Mouse (Mus musculus): ENCODE data around the gene Serpinb6a. TPM values are rescaled to one million over a fixed set of nuclear protein-coding genes. Genes with fewer than 3 reads are reported as not detected.

Serpinb6a gene
- 38.8 and 39.0 TPM in 2 replicates for polyA plus RNA-seq (2015; fragmentation: Nextera tagmentation; extraction: Ambion mirVana)

DNA sequence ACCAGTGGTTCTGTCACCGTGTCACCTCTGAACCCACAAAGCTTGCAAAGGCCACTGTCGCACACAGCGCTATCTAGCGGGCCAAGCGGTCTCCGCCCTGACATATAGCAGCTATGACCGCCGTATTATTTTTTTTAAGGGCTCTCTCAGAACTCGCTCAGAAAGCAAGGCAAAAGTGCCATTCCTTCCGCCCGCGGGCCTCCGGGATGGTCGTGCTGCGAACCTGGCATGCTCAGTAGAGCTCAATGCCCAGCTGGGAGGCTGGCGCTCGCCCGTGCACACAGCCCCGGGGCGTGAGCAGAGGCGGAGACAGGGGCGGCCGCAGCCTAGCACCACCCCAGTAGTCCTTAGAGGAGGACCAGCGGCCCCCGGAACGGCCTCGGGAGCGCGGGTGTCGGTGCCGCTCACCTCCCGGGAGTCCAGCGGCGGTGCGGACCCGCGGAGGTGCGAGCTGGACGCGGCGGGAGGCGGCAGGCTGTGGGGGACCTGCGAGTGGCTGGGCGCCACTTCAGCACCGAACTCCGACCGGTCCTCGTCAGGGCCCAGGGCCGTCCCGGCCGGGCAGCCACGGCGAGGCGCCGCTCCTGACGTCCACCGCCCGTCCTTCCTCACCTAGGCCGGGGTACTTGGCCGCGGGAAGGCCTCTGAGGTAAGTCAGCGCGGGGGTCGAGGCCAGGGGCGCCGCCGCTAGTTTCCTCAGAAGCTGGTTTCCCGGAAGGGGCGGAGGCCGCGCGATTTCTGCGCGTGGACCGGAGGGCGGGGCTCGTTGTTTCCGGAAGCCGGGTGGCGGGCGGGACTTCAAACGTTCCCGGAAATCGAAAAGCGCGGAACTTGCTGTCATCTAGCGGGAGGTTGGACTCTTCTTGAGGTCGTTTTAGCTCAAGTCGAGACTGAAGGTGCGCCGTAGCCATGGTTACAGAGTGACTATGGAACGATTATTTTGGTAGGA is at the start of gene Serpinb6a, which contains the start of gene Ripk1:
Gene Serpinb6a, minus strand, starts transcription at position 737 of the 949 bp plus-strand sequence.
Gene Ripk1, plus strand, starts transcription at position 306 of the 949 bp plus-strand sequence.
- Histone ChIP-seq H3K4me1 (replicated peaks) (peaks cover 14% of the 10 kb centered on the region), H3K4me3 (peak within 1 kb of the TSS; percentile 86), H3K36me3 (no peaks in the 10 kb centered on the region), H3K9ac (peak within 1 kb of the TSS; percentile 88), H3K9me3 (no peaks in the 10 kb centered on the region), H3K27ac (replicated peaks) (peak within 1 kb of the TSS; percentile 91), H3K27me3 (no peaks in the 10 kb centered on the region), H3K4me2 (peak within 1 kb of the TSS; percentile 80)
- WGBS, result under 1% methylated on average over 89 of the region's 92 CpGs
- peak; percentile 98 for ATAC-seq (ENCODE audit: low FRiP score, low read depth)

DNA sequence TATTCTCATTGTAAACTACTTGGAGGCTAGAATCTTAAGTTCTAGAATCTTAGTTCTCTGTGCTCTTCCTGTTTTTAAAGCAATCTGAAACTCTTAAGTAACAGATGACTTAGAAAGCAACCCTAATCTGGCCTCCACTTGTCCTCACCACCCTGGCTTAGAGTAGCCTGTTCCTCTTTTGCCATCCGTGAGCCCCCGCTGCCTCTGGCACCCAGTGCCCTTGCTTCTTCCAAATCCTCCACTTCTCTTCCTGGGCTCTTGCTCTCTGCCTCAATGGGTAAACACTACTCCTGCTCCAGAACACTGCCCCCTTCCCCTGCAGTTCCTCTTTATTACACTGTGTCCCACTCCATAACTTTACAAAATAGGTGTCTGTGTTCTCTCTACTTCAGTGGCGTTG is 49.1 kb upstream of the Serpinb6a start:
- Histone ChIP-seq H3K27me3 (no peaks in the 10 kb centered on the region), H3K27ac (replicated peaks) (no peak overlapping the region), H3K36me3 (peaks cover 30% of the 10 kb centered on the region), H3K4me3 (no peak overlapping the region), H3K4me2 (no peak overlapping the region), H3K4me1 (replicated peaks) (peaks cover 4% of the 10 kb centered on the region), H3K9ac (no peak overlapping the region), H3K9me3 (no peaks in the 10 kb centered on the region)
- WGBS, result 96% methylated on average over 3 of the region's 3 CpGs
- no peak for ATAC-seq (ENCODE audit: low FRiP score, low read depth)

DNA sequence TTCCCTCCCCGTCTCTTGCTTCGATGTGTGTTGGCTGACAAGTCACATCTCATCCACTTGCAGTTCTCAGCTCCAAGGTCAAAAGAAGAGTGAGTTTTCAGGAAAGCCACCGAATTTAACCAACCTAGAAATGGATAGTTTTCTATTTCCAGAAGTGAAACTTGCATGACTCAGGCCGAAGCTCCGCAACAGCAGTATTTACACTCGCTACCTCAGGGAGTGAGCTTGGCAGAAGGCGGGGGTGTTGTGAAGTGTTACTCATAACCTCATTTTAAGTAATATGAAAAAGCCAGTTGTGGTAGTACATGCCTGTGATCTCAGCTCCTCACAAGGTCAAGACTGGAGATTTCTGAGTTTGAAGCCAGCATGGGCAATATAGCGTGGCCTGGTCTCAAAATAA is 47.9 kb upstream of the Serpinb6a start:
- Histone ChIP-seq H3K4me3 (no peak overlapping the region), H3K27me3 (no peaks in the 10 kb centered on the region), H3K4me1 (replicated peaks) (peaks cover 6% of the 10 kb centered on the region), H3K4me2 (no peak overlapping the region), H3K27ac (replicated peaks) (no peak overlapping the region), H3K36me3 (peaks cover 24% of the 10 kb centered on the region), H3K9ac (no peak overlapping the region), H3K9me3 (no peaks in the 10 kb centered on the region)
- WGBS, result 96% methylated on average over 8 of the region's 8 CpGs
- no peak for ATAC-seq (ENCODE audit: low FRiP score, low read depth)

- Histone ChIP-seq H3K4me3 (no peak overlapping the region), H3K27me3 (no peaks in the 10 kb centered on the region), H3K4me1 (replicated peaks) (peaks cover 4% of the 10 kb centered on the region), H3K4me2 (no peak overlapping the region), H3K27ac (replicated peaks) (no peak overlapping the region), H3K9me3 (no peaks in the 10 kb centered on the region), H3K36me3 (peaks cover 17% of the 10 kb centered on the region), H3K9ac (no peak overlapping the region)
- ATAC-seq (ENCODE audit: low FRiP score, low read depth), result no peak
- 90% methylated on average over 3 of the region's 3 CpGs for WGBS
Observed at GRCm38 (mm10) chr13:34047526-34047925, 44.9 kb upstream of the Serpinb6a start.

DNA sequence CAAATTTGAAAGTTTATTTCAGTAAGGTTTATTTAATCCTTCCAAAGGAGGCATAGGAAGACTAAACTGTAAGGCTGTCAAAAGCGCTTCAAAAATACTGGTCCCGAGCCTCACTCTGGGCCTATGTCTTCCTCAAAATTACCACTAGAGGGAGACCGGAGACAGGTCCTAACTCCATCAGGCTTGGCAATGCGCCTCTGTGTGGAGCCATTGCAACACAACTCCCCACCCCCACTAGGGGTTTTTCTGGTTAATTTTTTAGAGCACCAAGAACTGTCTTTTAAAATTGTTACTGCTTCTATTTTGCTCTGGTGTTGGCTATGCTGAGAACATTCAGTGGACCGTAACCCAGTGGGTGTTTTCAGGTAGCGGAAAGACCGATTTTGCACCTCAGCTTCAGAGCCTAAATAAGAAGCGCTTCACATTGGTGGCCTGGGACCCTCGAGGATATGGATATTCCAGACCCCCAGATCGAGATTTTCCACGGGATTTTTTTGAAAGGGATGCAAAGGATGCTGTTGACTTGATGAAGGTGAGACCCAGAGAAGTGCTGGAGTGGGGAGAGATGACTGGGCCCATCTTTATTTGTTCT is 43.9 kb upstream of the Serpinb6a start:
- Histone ChIP-seq H3K27ac (replicated peaks) (no peak overlapping the region; the same call in 1 of the 2 replicates), H3K4me2 (no peak overlapping the region), H3K36me3 (peaks cover 16% of the 10 kb centered on the region), H3K9me3 (no peaks in the 10 kb centered on the region), H3K4me1 (replicated peaks) (peaks cover 4% of the 10 kb centered on the region), H3K27me3 (no peaks in the 10 kb centered on the region), H3K9ac (no peak overlapping the region), H3K4me3 (no peak overlapping the region)
- ATAC-seq (ENCODE audit: low FRiP score, low read depth), result peak; percentile 94
- 40% methylated on average over 11 of the region's 11 CpGs for WGBS

GRCm38 (mm10) chr13:34045511-34046249 is 43.1 kb upstream of the Serpinb6a start:
- 71% methylated on average over 5 of the region's 5 CpGs for WGBS
- Histone ChIP-seq H3K4me2 (no peak overlapping the region), H3K4me1 (replicated peaks) (peaks cover 4% of the 10 kb centered on the region), H3K27ac (replicated peaks) (no peak overlapping the region), H3K9me3 (no peaks in the 10 kb centered on the region), H3K9ac (no peak overlapping the region), H3K27me3 (no peaks in the 10 kb centered on the region), H3K4me3 (no peak overlapping the region), H3K36me3 (peaks cover 12% of the 10 kb centered on the region)
- peak; percentile 36; the same call in 1 of the 2 replicates for ATAC-seq (ENCODE audit: low FRiP score, low read depth)

- Histone ChIP-seq H3K27ac (replicated peaks) (no peak overlapping the region), H3K27me3 (no peaks in the 10 kb centered on the region), H3K4me3 (no peak overlapping the region), H3K9ac (no peak overlapping the region), H3K4me2 (no peak overlapping the region), H3K9me3 (no peaks in the 10 kb centered on the region), H3K4me1 (replicated peaks) (peaks cover 7% of the 10 kb centered on the region), H3K36me3 (peaks cover 6% of the 10 kb centered on the region; the same call in 1 of the 2 replicates)
- no peak for ATAC-seq (ENCODE audit: low FRiP score, low read depth)
- WGBS, result 79% methylated on average over 7 of the region's 7 CpGs
Observed at GRCm38 (mm10) chr13:34043716-34044393, 41.3 kb upstream of the Serpinb6a start.

- H3K4me1 ChIP-seq (replicated peaks), result peaks cover 24% of the 10 kb centered on the region
- H3K9me3 ChIP-seq, result no peaks in the 10 kb centered on the region
- 92% methylated on average over 3 of the region's 3 CpGs for WGBS
- H3K27me3 ChIP-seq, result no peaks in the 10 kb centered on the region
- no peak for ATAC-seq (ENCODE audit: low FRiP score, low read depth)
- no peak overlapping the region for H3K27ac ChIP-seq (replicated peaks)
- H3K36me3 ChIP-seq, result 0 out of 2 replicates have a peak, but pooled peaks cover 4% of the 10 kb centered on the region
- H3K4me2 ChIP-seq, result no peak overlapping the region
- no peak overlapping the region for H3K9ac ChIP-seq
- H3K4me3 ChIP-seq, result no peak overlapping the region
Observed at GRCm38 (mm10) chr13:34040091-34040490, 37.5 kb upstream of the Serpinb6a start.

GRCm38 (mm10) chr13:34038901-34039341 is 36.3 kb upstream of the Serpinb6a start:
- Histone ChIP-seq H3K27me3 (no peaks in the 10 kb centered on the region), H3K36me3 (peaks cover 6% of the 10 kb centered on the region), H3K4me3 (peak overlapping the region; percentile 88), H3K4me2 (peak overlapping the region; percentile 83), H3K4me1 (replicated peaks) (peaks cover 24% of the 10 kb centered on the region), H3K27ac (replicated peaks) (no peak overlapping the region), H3K9me3 (no peaks in the 10 kb centered on the region), H3K9ac (0 out of 2 replicates have a peak overlapping the region, but pooled peaks have one; percentile 29)
- no peak for ATAC-seq (ENCODE audit: low FRiP score, low read depth)
- 50% methylated on average over 8 of the region's 8 CpGs for WGBS

GRCm38 (mm10) chr13:34038056-34038432 is 35.5 kb upstream of the Serpinb6a start:
- H3K4me3 ChIP-seq, result peak overlapping the region; percentile 88
- ATAC-seq (ENCODE audit: low FRiP score, low read depth), result peak; percentile 1; the same call in 1 of the 2 replicates
- WGBS, result 39% methylated on average over 5 of the region's 5 CpGs

More at GRCm38 (mm10) chr13:34038056-34038432, 35.5 kb upstream of the Serpinb6a start:
- Histone ChIP-seq H3K9ac (peak overlapping the region; percentile 95), H3K4me1 (replicated peaks) (peaks cover 24% of the 10 kb centered on the region), H3K9me3 (no peaks in the 10 kb centered on the region), H3K27me3 (no peaks in the 10 kb centered on the region), H3K4me2 (peak overlapping the region; percentile 83), H3K27ac (replicated peaks) (peak overlapping the region; percentile 93), H3K36me3 (peaks cover 15% of the 10 kb centered on the region)

Data from hindbrain, embryonic 15.5 days (tissue).